Mouse (Mus musculus) neutrophil, adult 65 days (primary cell): ENCODE results near the gene Olfr1306. TPM values are rescaled to one million over a fixed set of nuclear protein-coding genes. Genes with fewer than 3 reads are reported as not detected.

ENCODE experiments used
- total RNA-seq: library from RNA; stranded (reverse); gene quantifications from 2 replicates; pipeline ENCODE4 v1.2.4, GENCODE M21; 2023

The Olfr1306 gene
- total RNA-seq = not detected in 2 replicates

DNA sequence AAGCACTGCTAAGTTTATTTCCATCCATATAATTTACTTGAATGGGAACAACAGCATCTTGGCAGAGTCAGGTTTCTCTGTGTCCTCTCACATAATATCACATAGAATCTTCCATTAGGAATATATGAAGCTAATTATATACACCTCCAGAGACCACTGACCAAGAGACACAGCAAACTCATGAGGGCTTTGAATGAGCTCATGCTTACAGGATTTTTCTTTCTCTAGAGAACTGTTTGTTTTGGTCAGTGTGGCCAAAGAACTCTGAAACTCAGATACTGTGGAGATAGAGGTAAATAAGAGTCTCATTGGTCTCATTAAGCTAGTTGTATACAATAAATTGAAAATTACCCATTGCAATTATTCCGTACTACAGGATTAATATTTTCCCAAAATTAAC, at the start of gene Olfr1306:
TSS of gene Olfr1306 (minus strand) at position 101 of the 400 bp plus-strand sequence.

DNA sequence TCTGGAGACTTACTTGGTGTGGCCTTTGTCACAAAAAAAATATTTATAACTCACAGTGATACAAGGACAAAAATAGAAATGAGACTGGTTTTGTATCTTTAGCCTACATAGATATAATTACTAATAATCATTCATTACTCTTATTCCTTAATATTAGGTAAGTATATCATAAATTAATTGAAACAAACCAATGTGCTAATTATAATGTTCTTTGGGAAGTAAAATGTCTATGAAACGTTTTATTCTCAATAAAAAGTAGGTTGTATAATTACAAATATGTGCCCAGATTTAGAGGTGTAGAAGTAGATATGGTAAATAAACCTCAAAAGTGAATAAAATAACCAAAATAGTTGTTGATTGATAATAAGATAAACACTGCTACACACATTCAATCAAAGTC, 48.8 kb upstream of the Olfr1306 start, which contains the start of gene Olfr1308:
TSS of gene Olfr1308 (minus strand) at position 101 of the 400 bp plus-strand sequence.

GRCm38 (mm10) chr2:111949340-111949739, 33.3 kb upstream of the Olfr1306 start, which contains the start of gene Olfr1307:
TSS of gene Olfr1307 (minus strand) at chr2:111949440.

GRCm38 (mm10) chr2:111877049-111877448, 39.0 kb downstream of the Olfr1306 start, which contains the start of gene Olfr1305:
TSS of gene Olfr1305 (minus strand) at chr2:111877149.

Other genes with a start within 250 kb of the Olfr1306 start
- gene Olfr1301, start 165.3 kb downstream of the Olfr1306 start, total RNA-seq = not detected in 2 replicates
- not detected in 2 replicates for gene Olfr1302, start 138.8 kb downstream of the Olfr1306 start, total RNA-seq
- not detected in 2 replicates for gene Olfr1303, start 95.9 kb downstream of the Olfr1306 start, total RNA-seq
- gene Olfr1305, start 39.1 kb downstream of the Olfr1306 start, total RNA-seq = not detected in 2 replicates
- gene Olfr1307, start 33.2 kb upstream of the Olfr1306 start, total RNA-seq = 0.06 and 0.09 TPM in 2 replicates
- not detected in 2 replicates for gene Olfr1308, start 48.7 kb upstream of the Olfr1306 start, total RNA-seq
- gene Olfr1309, start 74.0 kb upstream of the Olfr1306 start, total RNA-seq = not detected in 2 replicates
- not detected in 2 replicates for gene Olfr1310, start 96.4 kb upstream of the Olfr1306 start, total RNA-seq
- gene Olfr1311, start 108.1 kb upstream of the Olfr1306 start, total RNA-seq = not detected in 2 replicates
- not detected in 2 replicates for gene Olfr1312, start 134.0 kb upstream of the Olfr1306 start, total RNA-seq
- not detected in 2 replicates for gene Olfr1313, start 161.6 kb upstream of the Olfr1306 start, total RNA-seq
- gene Olfr1314, start 180.5 kb upstream of the Olfr1306 start, total RNA-seq = not detected in 2 replicates
- gene Olfr1315-ps1, start 199.2 kb upstream of the Olfr1306 start, total RNA-seq = not detected in 2 replicates
- gene Olfr1316, start 218.7 kb upstream of the Olfr1306 start, total RNA-seq = not detected in 2 replicates
- not detected in 2 replicates for gene Olfr1317, start 224.1 kb upstream of the Olfr1306 start, total RNA-seq
- not detected in 2 replicates for gene Olfr1318, start 237.9 kb upstream of the Olfr1306 start, total RNA-seq